ENCODE assay signal across 11 mouse cellular contexts in the genomic region with DNA sequence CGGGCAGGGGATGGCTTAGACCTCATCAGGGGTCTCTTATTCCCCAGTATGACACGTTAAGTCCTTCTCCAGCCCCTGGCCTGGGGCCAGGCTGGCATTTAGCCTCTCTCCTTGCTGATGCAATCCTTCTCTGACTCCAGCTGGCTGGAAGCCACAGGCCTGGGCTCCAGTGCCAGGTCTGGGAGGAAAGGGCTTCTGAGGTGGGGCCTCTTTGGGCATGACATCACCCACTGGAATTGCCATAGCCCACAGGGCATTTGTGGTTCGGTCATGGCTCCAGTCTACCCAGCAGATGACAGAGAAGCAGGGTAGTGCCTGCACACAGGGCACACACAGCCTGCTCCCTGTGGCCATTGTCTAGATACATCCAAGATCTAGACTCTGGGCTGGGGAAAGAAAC. TPM values are rescaled to one million over a fixed set of nuclear protein-coding genes. Genes with fewer than 3 reads are reported as not detected.
DNase-seq lines count a peak whose midpoint lies in the region; ATAC-seq lines count a peak whose summit lies in the region.
"Had no signal": no experiment of that assay in that cellular context is flagged by ENCODE, and none has a peak within 500 bp of the region (broad histone marks: within the 10 kb centered on the region; RNA-seq: fewer than 3 reads in every experiment).

No protein-coding gene starts in this region.

- H3K4me1 ChIP-seq in forebrain, embryonic 14.5 days (ENCODE audit: control insufficient read depth, insufficient read depth, low read length) = peaks cover 38% of the 10 kb centered on the region
- peaks cover 48% of the 10 kb centered on the region for H3K4me1 ChIP-seq in forebrain, embryonic 10.5 days

- no peak overlapping the region for H3K4me3 ChIP-seq in forebrain, embryonic 14.5 days (ENCODE audit: low read depth, low read length)
- no peak overlapping the region for H3K4me3 ChIP-seq in forebrain, embryonic 10.5 days
- H3K4me3 ChIP-seq: embryonic facial prominence, embryonic 12.5 days; limb, embryonic 13.5 days had no signal

- H3K27ac ChIP-seq in forebrain, embryonic 14.5 days (ENCODE audit: low read depth, low read length) = 0 out of 2 replicates have a peak overlapping the region, but pooled peaks have one; percentile 65
- no peak overlapping the region for H3K27ac ChIP-seq in forebrain, embryonic 10.5 days
- H3K27ac ChIP-seq: embryonic facial prominence, embryonic 12.5 days; limb, embryonic 13.5 days had no signal

- H3K27me3 ChIP-seq in forebrain, embryonic 14.5 days (replicated peaks; ENCODE audit: control insufficient read depth, insufficient read depth, low read length) = peaks cover 17% of the 10 kb centered on the region; the same call in 1 of the 2 replicates
- peaks cover 98% of the 10 kb centered on the region for H3K27me3 ChIP-seq in forebrain, embryonic 10.5 days (ENCODE audit: poor library complexity, severe bottlenecking)

- intact Hi-C loops in gastrocnemius, postnatal 36 days (cut with DNase I) = no loop called here

- H3K36me3 ChIP-seq in forebrain, embryonic 14.5 days (ENCODE audit: control insufficient read depth, insufficient read depth, low read length) = peaks cover 86% of the 10 kb centered on the region
- H3K36me3 ChIP-seq in forebrain, embryonic 10.5 days (replicated peaks) = peaks cover 54% of the 10 kb centered on the region
- H3K36me3 ChIP-seq: embryonic facial prominence, embryonic 12.5 days; limb, embryonic 13.5 days had no signal

- peak; percentile 83 for DNase-seq in forebrain, embryonic 14.5 days (ENCODE audit: low spot score)
- DNase-seq in forebrain, embryonic 10.5 days (ENCODE audit: extremely low spot score, low spot score) = no peak
- peak; percentile 73 for DNase-seq in urinary bladder, adult 2 months (ENCODE audit: low spot score)
- no peak for DNase-seq in urinary bladder, postnatal 10 days (ENCODE audit: low spot score)
- peak; percentile 73 to 76 for DNase-seq in gastrocnemius, postnatal 36 days
- DNase-seq in layer of hippocampus, adult 9-11 months = peak; percentile 50
- DNase-seq in ovary, postnatal 36 days (ENCODE audit: low spot score) = peak; percentile 74

- no peaks in the 10 kb centered on the region for H3K9me3 ChIP-seq in forebrain, embryonic 14.5 days (replicated peaks; ENCODE audit: control insufficient read depth, low read length)
- no peaks in the 10 kb centered on the region for H3K9me3 ChIP-seq in forebrain, embryonic 10.5 days
- H3K9me3 ChIP-seq: embryonic facial prominence, embryonic 12.5 days; limb, embryonic 13.5 days had no signal

- no peak overlapping the region for H3K4me2 ChIP-seq in forebrain, embryonic 14.5 days (ENCODE audit: low read length)
- H3K4me2 ChIP-seq: embryonic facial prominence, embryonic 12.5 days had no signal

- peak overlapping the region; percentile 9; the same call in 1 of the 2 replicates for H3K9ac ChIP-seq in forebrain, embryonic 14.5 days (ENCODE audit: low read length)
- H3K9ac ChIP-seq: embryonic facial prominence, embryonic 12.5 days had no signal

- WGBS in forebrain, embryonic 14.5 days = 17% methylated on average over 3 of the region's 3 CpGs
- 59% methylated on average over 3 of the region's 3 CpGs for WGBS in forebrain, embryonic 10.5 days

- peak; percentile 49 for ATAC-seq in forebrain, embryonic 14.5 days
- ATAC-seq in inflammation-experienced regulatory T-cells, adult 6 months = no peak

RNA-seq across cellular contexts. Expression of gene Dusp8, which starts 10.8 kb away (rescaled TPM):
- 58.0 and 84.8 TPM in 2 replicates for polyA plus RNA-seq in forebrain, embryonic 14.5 days (2014; fragmentation: Nextera tagmentation; extraction: Ambion mirVana)
- 3.6 and 7.3 TPM in 2 replicates for polyA plus RNA-seq in forebrain, embryonic 10.5 days (2016; fragmentation: Nextera tagmentation; extraction: Ambion mirVana)
- polyA plus RNA-seq in urinary bladder, adult 2 months (2012; rRNA removed) = 4.1 and 5.0 TPM in 2 replicates
- total RNA-seq in gastrocnemius, postnatal 36 days (2021) = 10 to 100 TPM; 32.5 to 43.4 TPM
- polyA plus RNA-seq in inflammation-experienced regulatory T-cells, adult 6 months (2017; shearing (Covaris generic)) = not detected

RNA-seq across cellular contexts. Expression of gene Mob2, which starts 24.0 kb away (rescaled TPM):
- 53.6 and 57.9 TPM in 2 replicates for polyA plus RNA-seq in forebrain, embryonic 14.5 days (2014; fragmentation: Nextera tagmentation; extraction: Ambion mirVana)
- 60.9 and 65.7 TPM in 2 replicates for polyA plus RNA-seq in forebrain, embryonic 10.5 days (2016; fragmentation: Nextera tagmentation; extraction: Ambion mirVana)
- polyA plus RNA-seq in urinary bladder, adult 2 months (2012; rRNA removed) = 91.8 and 102 TPM in 2 replicates
- total RNA-seq in gastrocnemius, postnatal 36 days (2021) = 10 to 100 TPM; 40.2 to 43.7 TPM
- polyA plus RNA-seq in inflammation-experienced regulatory T-cells, adult 6 months (2017; shearing (Covaris generic)) = 10 to 100 TPM; 61.4 to 67.5 (median 65.3) TPM

RNA-seq across cellular contexts. Expression of gene Gm45618, which starts 35.7 kb away (rescaled TPM):
- polyA plus RNA-seq in forebrain, embryonic 14.5 days (2014; fragmentation: Nextera tagmentation; extraction: Ambion mirVana) = not detected in 2 replicates
- polyA plus RNA-seq in forebrain, embryonic 10.5 days (2016; fragmentation: Nextera tagmentation; extraction: Ambion mirVana) = 0.38 TPM in 1 of 2 replicates, not detected in the other
- polyA plus RNA-seq in urinary bladder, adult 2 months (2012; rRNA removed) = not detected in 2 replicates
- not detected for total RNA-seq in gastrocnemius, postnatal 36 days (2021)
- not detected for polyA plus RNA-seq in inflammation-experienced regulatory T-cells, adult 6 months (2017; shearing (Covaris generic))
- polyA plus RNA-seq: embryonic facial prominence, embryonic 12.5 days; limb, embryonic 13.5 days; testis, adult 2 months had no signal

RNA-seq across cellular contexts. Expression of gene Gm39115, which starts 51.0 kb away (rescaled TPM):
- polyA plus RNA-seq in forebrain, embryonic 14.5 days (2014; fragmentation: Nextera tagmentation; extraction: Ambion mirVana) = not detected in 2 replicates
- not detected in 2 replicates for polyA plus RNA-seq in forebrain, embryonic 10.5 days (2016; fragmentation: Nextera tagmentation; extraction: Ambion mirVana)
- polyA plus RNA-seq in urinary bladder, adult 2 months (2012; rRNA removed) = not detected in 2 replicates
- not detected for total RNA-seq in gastrocnemius, postnatal 36 days (2021)
- not detected for polyA plus RNA-seq in inflammation-experienced regulatory T-cells, adult 6 months (2017; shearing (Covaris generic))
- polyA plus RNA-seq: embryonic facial prominence, embryonic 12.5 days; limb, embryonic 13.5 days; testis, adult 2 months had no signal

RNA-seq across cellular contexts. Expression of gene Gm45337, which starts 59.6 kb away (rescaled TPM):
- polyA plus RNA-seq in forebrain, embryonic 14.5 days (2014; fragmentation: Nextera tagmentation; extraction: Ambion mirVana) = not detected in 2 replicates
- not detected in 2 replicates for polyA plus RNA-seq in forebrain, embryonic 10.5 days (2016; fragmentation: Nextera tagmentation; extraction: Ambion mirVana)
- not detected in 2 replicates for polyA plus RNA-seq in urinary bladder, adult 2 months (2012; rRNA removed)
- total RNA-seq in gastrocnemius, postnatal 36 days (2021) = not detected
- not detected for polyA plus RNA-seq in inflammation-experienced regulatory T-cells, adult 6 months (2017; shearing (Covaris generic))
- polyA plus RNA-seq: embryonic facial prominence, embryonic 12.5 days; limb, embryonic 13.5 days; testis, adult 2 months had no signal

Comparison
In these comparisons a context has a peak if more than half of its experiments do, and no peak if none do; other contexts are left out.
1. DNase-seq: peak in forebrain, embryonic 14.5 days (single experiment), urinary bladder, adult 2 months (single experiment), gastrocnemius, postnatal 36 days (2 of 2), layer of hippocampus, adult 9-11 months (single experiment) and ovary, postnatal 36 days (single experiment); none in forebrain, embryonic 10.5 days (single experiment) and urinary bladder, postnatal 10 days (single experiment).